Mouse (Mus musculus) megakaryocyte-erythroid progenitor cell, adult 5 weeks (primary cell): ENCODE measurements around the gene Olfr1034. TPM values are rescaled to one million over a fixed set of nuclear protein-coding genes. Genes with fewer than 3 reads are reported as not detected.

ENCODE experiments used
- polyA plus RNA-seq: library from polyadenylated mRNA; stranded (reverse); fragments of >175 nt; gene quantifications from 2 replicates; pipeline ENCODE4 v1.2.3, GENCODE M21; 2012

The Olfr1034 gene
- not detected in 2 replicates for polyA plus RNA-seq

GRCm38 (mm10) chr2:86045561-86045960 is at the start of gene Olfr1034:
Gene Olfr1034 (plus strand): TSS chr2:86045861.

GRCm38 (mm10) chr2:86005240-86005639 is 40.4 kb upstream of the Olfr1034 start, which contains the start of gene Olfr1032:
Gene Olfr1032 (plus strand): TSS chr2:86005540.

GRCm38 (mm10) chr2:86020406-86020805 is 25.3 kb upstream of the Olfr1034 start, which contains the start of gene Olfr1033:
Gene Olfr1033 (plus strand): TSS chr2:86020633.

GRCm38 (mm10) chr2:86073692-86074091 is 28.0 kb downstream of the Olfr1034 start, which contains the start of gene Olfr1036:
Gene Olfr1036 (plus strand): TSS chr2:86073992.

GRCm38 (mm10) chr2:86087285-86087684 is 41.6 kb downstream of the Olfr1034 start, which contains the start of gene Olfr1037:
Gene Olfr1037 (minus strand): TSS chr2:86087385.

Other genes with a start within 250 kb of the Olfr1034 start
- not detected in 2 replicates for gene Olfr1016, start 243.3 kb upstream of the Olfr1034 start, polyA plus RNA-seq
- gene Olfr1018, start 227.4 kb upstream of the Olfr1034 start, polyA plus RNA-seq = not detected in 2 replicates
- not detected in 2 replicates for gene Olfr1019, start 200.4 kb upstream of the Olfr1034 start, polyA plus RNA-seq
- gene Olfr1020, start 198.8 kb upstream of the Olfr1034 start, polyA plus RNA-seq = not detected in 2 replicates
- not detected in 2 replicates for gene Olfr1022, start 177.3 kb upstream of the Olfr1034 start, polyA plus RNA-seq
- gene Olfr1023, start 160.2 kb upstream of the Olfr1034 start, polyA plus RNA-seq = not detected in 2 replicates
- not detected in 2 replicates for gene Olfr1024, start 140.8 kb upstream of the Olfr1034 start, polyA plus RNA-seq
- not detected in 2 replicates for gene Olfr1025-ps1, start 130.7 kb upstream of the Olfr1034 start, polyA plus RNA-seq
- not detected in 2 replicates for gene Olfr1026, start 124.3 kb upstream of the Olfr1034 start, polyA plus RNA-seq
- not detected in 2 replicates for gene Olfr1028, start 95.4 kb upstream of the Olfr1034 start, polyA plus RNA-seq
- not detected in 2 replicates for gene Olfr1029, start 72.0 kb upstream of the Olfr1034 start, polyA plus RNA-seq
- not detected in 2 replicates for gene Olfr1030, start 66.6 kb upstream of the Olfr1034 start, polyA plus RNA-seq
- not detected in 2 replicates for gene Olfr1031, start 55.6 kb upstream of the Olfr1034 start, polyA plus RNA-seq
- gene Olfr1032, start 40.3 kb upstream of the Olfr1034 start, polyA plus RNA-seq = not detected in 2 replicates
- 0.02 TPM in 1 of 2 replicates, not detected in the other for gene Olfr1033, start 25.2 kb upstream of the Olfr1034 start, polyA plus RNA-seq
- gene Olfr1036, start 28.1 kb downstream of the Olfr1034 start, polyA plus RNA-seq = not detected in 2 replicates
- gene Olfr1037, start 41.5 kb downstream of the Olfr1034 start, polyA plus RNA-seq = not detected in 2 replicates
- gene Olfr1039, start 90.1 kb downstream of the Olfr1034 start, polyA plus RNA-seq = 0.02 TPM in 1 of 2 replicates, not detected in the other
- gene Olfr1040, start 100.9 kb downstream of the Olfr1034 start, polyA plus RNA-seq = not detected in 2 replicates
- not detected in 2 replicates for gene Olfr1042, start 116.0 kb downstream of the Olfr1034 start, polyA plus RNA-seq
- gene Olfr1043, start 121.7 kb downstream of the Olfr1034 start, polyA plus RNA-seq = not detected in 2 replicates
- not detected in 2 replicates for gene Olfr1044, start 132.0 kb downstream of the Olfr1034 start, polyA plus RNA-seq
- gene Olfr52, start 139.8 kb downstream of the Olfr1034 start, polyA plus RNA-seq = not detected in 2 replicates
- gene Olfr1045, start 157.1 kb downstream of the Olfr1034 start, polyA plus RNA-seq = not detected in 2 replicates
- not detected in 2 replicates for gene Olfr1046, start 173.5 kb downstream of the Olfr1034 start, polyA plus RNA-seq
- not detected in 2 replicates for gene Olfr1047, start 185.5 kb downstream of the Olfr1034 start, polyA plus RNA-seq
- gene Olfr1048, start 194.4 kb downstream of the Olfr1034 start, polyA plus RNA-seq = not detected in 2 replicates
- gene Olfr1049, start 212.5 kb downstream of the Olfr1034 start, polyA plus RNA-seq = not detected in 2 replicates
- not detected in 2 replicates for gene Olfr1051, start 233.2 kb downstream of the Olfr1034 start, polyA plus RNA-seq
- not detected in 2 replicates for gene Olfr1052, start 246.6 kb downstream of the Olfr1034 start, polyA plus RNA-seq